Mouse (Mus musculus) testis, postnatal 10 days (tissue): Measurements from ENCODE around the gene Srgap1.

Experiments used
- DNase-seq: peaks from one replicate; pipeline ENCODE4 v3.0.0; 2021; ENCODE audit warnings: low spot score

The Srgap1 gene

GRCm38 (mm10) chr10:122017063-122017462 lies 30.1 kb downstream of the Srgap1 start:
- no peak for DNase-seq

GRCm38 (mm10) chr10:122016631-122017030 lies 30.5 kb downstream of the Srgap1 start:
- DNase-seq: no peak

GRCm38 (mm10) chr10:122012321-122012720 lies 34.8 kb downstream of the Srgap1 start:
- no peak for DNase-seq

- no peak for DNase-seq
These were observed 38.3 kb downstream of the Srgap1 start for GRCm38 (mm10) chr10:122008731-122009391.

GRCm38 (mm10) chr10:122008370-122008730 lies 38.8 kb downstream of the Srgap1 start:
- DNase-seq: no peak

- DNase-seq: peak; percentile 43
These were observed 40.5 kb downstream of the Srgap1 start for GRCm38 (mm10) chr10:122006606-122007005.

DNA sequence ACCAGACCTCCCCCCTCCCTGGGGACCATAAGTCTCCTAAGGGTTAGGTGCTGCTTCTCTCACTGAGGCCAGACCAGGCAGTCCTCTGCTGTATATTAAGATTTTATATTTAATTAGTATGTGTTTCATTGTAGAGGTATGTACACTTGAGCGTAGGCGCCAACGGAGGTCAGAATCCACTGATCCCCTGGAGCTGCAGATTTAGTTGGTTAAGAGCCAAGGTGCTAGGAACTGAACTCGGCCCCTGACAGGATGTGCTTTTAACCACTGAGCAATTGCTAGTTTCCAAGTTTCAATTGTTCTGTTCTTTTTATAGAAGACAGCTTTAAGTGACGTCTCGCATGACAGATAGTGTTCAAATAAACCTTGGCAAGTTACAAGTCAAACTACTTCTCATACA lies 41.0 kb downstream of the Srgap1 start:
- no peak for DNase-seq

- no peak for DNase-seq
These were observed 41.6 kb downstream of the Srgap1 start for GRCm38 (mm10) chr10:122005560-122005959.

GRCm38 (mm10) chr10:122002930-122003329 lies 44.2 kb downstream of the Srgap1 start:
- no peak for DNase-seq

GRCm38 (mm10) chr10:121998806-121999205 lies 48.3 kb downstream of the Srgap1 start:
- DNase-seq: no peak

DNA sequence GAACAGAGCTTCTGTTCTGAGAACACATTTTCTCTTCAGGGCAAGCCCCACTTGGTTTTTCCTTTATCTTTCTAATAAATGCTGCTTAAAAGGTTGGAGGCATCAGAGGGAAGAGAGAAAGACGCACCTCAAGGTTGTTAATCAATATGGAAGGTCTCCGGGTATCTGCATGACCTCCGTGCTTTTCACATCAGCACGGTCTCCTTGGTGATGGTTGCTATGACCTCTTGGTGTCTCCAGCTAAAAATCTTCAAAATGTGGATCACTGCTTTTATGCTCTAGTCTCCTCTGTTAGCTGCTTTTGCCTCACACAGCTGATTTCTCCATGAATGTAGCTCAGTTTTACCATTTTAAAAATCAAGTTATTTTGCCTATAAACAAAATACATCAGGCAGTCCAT lies 50.6 kb downstream of the Srgap1 start:
- DNase-seq: no peak

- DNase-seq: no peak
These were observed 51.7 kb downstream of the Srgap1 start for GRCm38 (mm10) chr10:121995448-121995847.

DNA sequence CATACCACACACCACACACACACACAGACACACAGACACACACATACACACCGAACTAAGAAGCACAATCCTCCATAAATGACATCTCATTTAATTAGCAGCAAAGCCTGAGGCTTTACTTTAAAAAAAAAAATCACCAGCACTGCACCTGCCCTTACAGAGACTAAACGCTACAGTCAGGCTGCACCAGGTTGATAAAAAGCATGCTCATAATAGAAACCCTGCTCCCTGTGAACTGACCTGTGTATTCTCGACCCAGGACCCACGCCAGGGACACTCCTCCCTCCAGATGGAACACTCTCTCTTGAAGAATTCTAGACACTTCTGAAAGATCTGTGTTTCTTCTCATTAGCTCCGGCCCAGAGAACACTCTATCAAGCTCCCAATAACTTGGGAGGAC lies 52.5 kb downstream of the Srgap1 start:
- DNase-seq: no peak

GRCm38 (mm10) chr10:121992609-121993008 lies 54.5 kb downstream of the Srgap1 start:
- no peak for DNase-seq

DNA sequence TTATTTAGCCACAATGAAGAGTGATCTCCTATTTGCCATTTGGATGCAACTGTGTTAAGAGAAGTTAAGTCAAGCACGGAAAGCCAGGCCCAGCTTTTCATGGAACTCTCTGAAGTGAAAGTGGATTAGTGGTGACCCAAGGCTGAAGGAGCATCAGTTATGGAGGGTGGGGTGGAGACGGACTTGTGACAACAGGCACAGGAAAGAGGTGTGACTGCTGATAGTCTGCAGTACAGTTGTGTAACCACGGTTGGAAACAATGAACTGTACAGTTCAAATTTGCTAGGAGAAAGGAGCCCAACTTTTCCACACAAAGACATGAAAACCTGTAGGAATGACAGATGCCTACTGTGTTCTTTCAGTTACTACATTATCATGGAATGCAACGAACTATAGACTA lies 60.1 kb downstream of the Srgap1 start:
- no peak for DNase-seq

DNA sequence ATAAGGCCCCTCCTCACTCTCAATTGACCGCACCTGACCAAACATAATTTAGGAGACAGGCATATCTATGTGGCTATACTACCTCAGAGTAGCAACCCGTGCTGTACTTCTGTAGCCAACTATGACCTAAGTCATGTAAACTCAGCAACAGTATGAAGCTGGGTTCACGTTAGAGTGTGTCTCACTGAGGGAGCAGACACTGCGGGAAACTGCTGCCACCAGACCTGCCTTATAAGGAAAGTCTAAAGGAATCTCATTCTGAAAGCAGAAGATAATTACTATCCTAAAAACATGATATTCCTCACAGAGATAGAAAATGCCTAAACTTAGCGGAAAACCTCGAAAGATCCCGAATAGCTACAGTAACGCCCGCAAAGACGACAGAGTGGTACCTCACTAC lies 62.2 kb downstream of the Srgap1 start:
- no peak for DNase-seq

- DNase-seq: no peak
These were observed 63.0 kb downstream of the Srgap1 start for GRCm38 (mm10) chr10:121983993-121984610.

DNA sequence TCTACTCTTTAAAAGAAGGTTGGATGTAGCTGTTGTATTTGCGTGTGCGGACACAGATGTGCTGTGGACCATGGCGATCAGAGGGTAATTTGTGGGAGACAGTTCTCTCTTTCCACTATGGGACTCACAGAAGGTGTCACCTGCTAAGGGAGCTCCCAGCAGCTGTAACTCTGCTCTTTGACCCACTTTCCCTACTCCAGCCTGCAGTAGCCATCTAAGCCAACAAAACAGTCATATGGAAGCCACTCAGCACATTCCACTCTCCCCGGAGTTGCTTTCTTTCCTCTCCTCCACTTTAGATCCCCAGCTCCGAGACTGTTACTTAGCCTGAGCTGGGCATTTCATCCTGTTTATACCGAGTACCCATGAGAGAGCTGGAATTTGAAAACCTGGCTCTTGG lies 71.8 kb downstream of the Srgap1 start:
- DNase-seq: no peak

GRCm38 (mm10) chr10:121974591-121974990 lies 72.5 kb downstream of the Srgap1 start:
- DNase-seq: no peak

- no peak for DNase-seq
These were observed 73.8 kb downstream of the Srgap1 start for GRCm38 (mm10) chr10:121973281-121973680.

GRCm38 (mm10) chr10:121972249-121972892 lies 74.7 kb downstream of the Srgap1 start:
- DNase-seq: no peak

DNA sequence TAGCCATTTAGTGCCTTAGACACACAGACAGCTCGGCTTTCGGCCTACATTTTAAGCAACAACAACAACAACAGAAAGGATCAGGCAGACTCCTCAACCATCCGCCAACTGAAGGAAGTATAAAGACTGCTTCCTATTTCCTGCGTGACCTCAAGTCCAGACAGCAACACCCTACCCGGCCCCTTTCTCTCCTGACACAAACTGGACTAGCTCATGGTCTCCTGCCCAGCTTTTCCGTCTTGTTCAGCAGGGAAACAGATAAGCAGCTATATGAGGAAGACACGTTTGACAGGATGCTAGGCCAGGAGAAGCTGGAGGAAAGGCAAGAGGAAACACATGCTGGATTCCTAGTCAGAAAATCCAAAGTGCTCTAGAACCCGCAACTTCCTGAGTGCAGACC lies 75.5 kb downstream of the Srgap1 start:
- DNase-seq: no peak

DNA sequence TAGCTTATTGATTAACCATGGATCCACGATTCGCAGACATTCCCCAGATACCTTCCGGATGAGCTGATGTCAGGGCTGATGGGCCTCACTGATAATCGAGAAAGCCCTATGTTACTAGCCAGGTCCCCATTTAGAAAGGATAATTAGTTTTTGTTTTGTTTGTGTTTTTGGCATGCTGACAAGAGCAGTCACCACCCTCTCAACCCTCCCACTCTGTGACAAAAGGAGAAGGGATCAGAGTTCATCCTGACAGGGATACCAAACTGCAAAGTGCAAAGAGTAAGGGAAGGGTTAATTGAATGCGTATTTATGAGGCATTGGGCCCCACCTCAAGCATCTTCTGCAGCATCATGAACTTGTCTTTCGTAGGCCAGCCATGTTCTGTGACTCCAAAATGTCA lies 76.2 kb downstream of the Srgap1 start:
- no peak for DNase-seq

GRCm38 (mm10) chr10:121964114-121964513 lies 83.0 kb downstream of the Srgap1 start:
- DNase-seq: no peak
